Mouse (Mus musculus): ENCODE measurements around the gene Mtmr10.

GRCm38 (mm10) chr7:64358666-64359065, 71.2 kb downstream of the Mtmr10 start:
- TF ChIP-seq CTCF (conservative IDR thresholded peaks at IDR 0.05; ENCODE audit: low read length): no peak
- TF ChIP-seq NANOG (IDR thresholded peaks at IDR 0.05; ENCODE audit: borderline replicate concordance, low read length): no peak
